Mouse (Mus musculus): ENCODE results near the gene Slc23a4. TPM values are rescaled to one million over a fixed set of nuclear protein-coding genes. Genes with fewer than 3 reads are reported as not detected.

Gene Slc23a4
- polyA plus RNA-seq, 1 experiment, result not detected

DNA sequence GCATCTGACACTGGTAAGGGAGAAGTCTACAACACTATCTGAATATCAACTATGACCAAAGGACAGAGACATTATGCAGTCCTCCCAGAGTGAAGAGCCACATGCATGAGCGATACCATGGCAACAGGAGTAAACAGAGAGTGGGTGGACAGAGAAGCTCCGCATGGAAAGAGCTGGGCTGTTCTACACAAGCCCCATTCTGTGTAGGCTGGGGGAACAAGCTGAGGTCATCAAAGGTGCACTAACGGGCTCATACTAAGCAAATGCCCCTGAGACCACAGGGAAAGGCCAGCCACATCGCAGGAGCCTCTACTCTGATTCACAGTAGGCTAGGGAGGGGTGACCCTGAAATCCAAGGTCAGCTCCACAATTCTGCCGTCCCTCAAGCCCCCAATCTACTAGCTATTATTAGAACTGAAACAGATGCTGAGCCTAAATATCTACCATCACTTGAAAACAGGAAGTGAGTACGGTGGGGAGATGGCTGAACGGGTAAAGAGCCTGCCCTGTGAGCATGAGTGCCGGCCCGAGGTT lies 86.2 kb downstream of the Slc23a4 start:
- H3K9me3 ChIP-seq (ENCODE audit: control insufficient read depth, low read length), result no peaks in the 10 kb centered on the region
- H3K4me1 ChIP-seq (ENCODE audit: control insufficient read depth), result peaks cover 50% of the 10 kb centered on the region
- peaks cover 99% of the 10 kb centered on the region for H3K36me3 ChIP-seq (ENCODE audit: control insufficient read depth)
- H3K4me3 ChIP-seq (replicated peaks), result no peak overlapping the region
- no peak for TF ChIP-seq GATA1 (IDR thresholded peaks at IDR 0.05; ENCODE audit: low read length)
- TF ChIP-seq TAL1 (IDR thresholded peaks at IDR 0.05; ENCODE audit: low read length), result no peak
- H3K27me3 ChIP-seq (ENCODE audit: control insufficient read depth), result no peaks in the 10 kb centered on the region

DNA sequence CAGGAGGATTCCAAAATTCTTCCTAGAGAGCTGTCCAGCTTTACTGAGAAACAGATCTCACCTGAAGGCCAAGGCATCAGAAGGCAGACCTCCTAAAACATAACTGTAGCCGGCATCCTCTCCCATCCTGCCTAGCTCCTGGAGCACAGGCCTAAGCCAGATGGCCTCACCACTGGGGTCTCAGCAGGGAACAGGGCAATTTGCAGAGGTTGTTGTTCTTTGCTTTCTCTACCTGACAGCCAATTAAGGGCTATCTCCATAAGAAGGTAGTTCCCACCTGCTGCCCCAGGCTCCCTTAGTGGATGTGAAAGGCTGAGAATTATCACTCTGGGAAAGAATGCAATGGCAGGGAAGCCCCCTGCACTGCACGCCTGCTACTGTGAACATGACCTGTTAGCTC lies 87.2 kb downstream of the Slc23a4 start:
- peaks cover 40% of the 10 kb centered on the region for H3K4me1 ChIP-seq (ENCODE audit: control insufficient read depth)
- peaks cover 99% of the 10 kb centered on the region for H3K36me3 ChIP-seq (ENCODE audit: control insufficient read depth)
- H3K9me3 ChIP-seq (ENCODE audit: control insufficient read depth, low read length), result no peaks in the 10 kb centered on the region
- no peak for TF ChIP-seq GATA1 (IDR thresholded peaks at IDR 0.05; ENCODE audit: low read length)
- TF ChIP-seq TAL1 (IDR thresholded peaks at IDR 0.05; ENCODE audit: low read length), result no peak
- H3K27me3 ChIP-seq (ENCODE audit: control insufficient read depth), result no peaks in the 10 kb centered on the region
- no peak overlapping the region for H3K4me3 ChIP-seq (replicated peaks)

DNA sequence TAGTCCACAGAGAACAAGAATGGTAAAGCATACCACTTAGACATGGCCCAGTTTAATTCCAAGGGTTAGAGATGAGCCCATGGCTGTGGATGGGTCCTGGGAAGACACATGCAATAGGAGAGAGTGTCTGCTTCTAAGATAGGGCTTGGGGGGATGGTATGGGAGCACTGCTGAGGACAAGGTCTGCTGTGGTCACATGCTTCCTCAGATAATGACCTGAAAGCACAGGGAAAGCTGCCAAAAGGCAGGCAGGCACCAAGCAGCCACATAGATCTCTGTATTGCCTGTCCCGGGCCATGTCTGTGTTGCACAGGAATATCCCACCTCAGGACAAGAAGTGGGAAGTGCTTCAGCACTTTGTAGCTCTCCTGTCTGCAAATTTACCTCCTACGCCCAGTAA lies 89.1 kb downstream of the Slc23a4 start:
- Histone ChIP-seq H3K4me3 (replicated peaks) (no peak overlapping the region), H3K36me3 (ENCODE audit: control insufficient read depth) (peaks cover 99% of the 10 kb centered on the region), H3K27me3 (ENCODE audit: control insufficient read depth) (no peaks in the 10 kb centered on the region), H3K4me1 (ENCODE audit: control insufficient read depth) (peaks cover 28% of the 10 kb centered on the region), H3K9me3 (ENCODE audit: control insufficient read depth, low read length) (no peaks in the 10 kb centered on the region)
- no peak for TF ChIP-seq GATA1 (IDR thresholded peaks at IDR 0.05; ENCODE audit: low read length)
- TF ChIP-seq TAL1 (IDR thresholded peaks at IDR 0.05; ENCODE audit: low read length), result no peak

DNA sequence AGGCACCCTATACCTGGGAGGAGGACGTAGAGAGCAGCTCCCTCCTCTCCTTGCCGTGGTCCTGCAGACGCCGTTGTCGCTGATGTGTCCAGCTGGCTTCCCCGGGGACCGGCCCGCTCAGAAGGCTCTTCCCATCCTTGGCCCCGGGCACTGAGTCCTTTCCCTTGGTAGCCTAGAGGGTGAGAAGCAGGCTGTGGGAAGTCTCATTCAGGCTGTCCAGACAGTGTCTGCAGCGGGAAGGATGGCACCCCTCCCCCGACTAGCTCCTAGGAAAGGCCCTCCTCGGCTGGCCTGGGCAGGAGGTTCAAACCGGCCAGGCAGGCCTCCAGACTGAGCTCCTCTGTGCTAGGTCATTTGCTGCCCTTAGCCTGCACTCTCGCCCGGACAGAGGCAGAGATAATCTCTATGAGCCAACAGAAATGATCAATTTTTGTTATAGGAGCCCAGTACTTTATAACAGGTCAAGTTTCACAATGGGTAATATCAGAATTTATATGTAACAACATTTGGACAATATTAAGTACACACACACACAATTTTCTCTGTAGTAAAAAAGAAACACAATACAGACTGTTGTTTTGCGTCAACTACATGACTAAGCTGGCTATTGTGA lies 91.9 kb downstream of the Slc23a4 start:
- TF ChIP-seq TAL1 (IDR thresholded peaks at IDR 0.05; ENCODE audit: low read length) (no peak), GATA1 (IDR thresholded peaks at IDR 0.05; ENCODE audit: low read length) (no peak)
- Histone ChIP-seq H3K27me3 (ENCODE audit: control insufficient read depth) (no peaks in the 10 kb centered on the region), H3K36me3 (ENCODE audit: control insufficient read depth) (peaks cover 98% of the 10 kb centered on the region), H3K4me1 (ENCODE audit: control insufficient read depth) (peaks cover 10% of the 10 kb centered on the region), H3K4me3 (replicated peaks) (no peak overlapping the region), H3K9me3 (ENCODE audit: control insufficient read depth, low read length) (no peaks in the 10 kb centered on the region)

DNA sequence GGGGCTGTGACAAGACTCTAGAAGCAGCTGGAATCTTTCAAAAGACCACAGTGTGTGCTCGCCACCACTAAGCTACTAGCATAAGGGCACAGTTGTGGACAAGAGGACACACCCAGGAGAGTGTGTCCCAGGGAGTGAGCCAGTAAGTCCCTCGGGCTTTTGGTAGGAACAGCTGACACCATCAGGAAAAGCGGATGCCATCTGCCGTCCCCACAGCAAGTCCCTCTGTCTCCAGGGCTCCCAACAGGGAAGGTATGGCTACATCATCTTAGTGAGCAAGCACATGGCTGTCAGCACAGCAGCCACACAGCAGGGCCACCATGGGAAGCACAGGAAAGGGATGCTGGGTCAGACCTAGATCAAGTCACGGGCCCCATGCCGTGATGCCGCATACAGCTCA lies 92.6 kb downstream of the Slc23a4 start:
- H3K4me3 ChIP-seq (replicated peaks), result no peak overlapping the region
- no peaks in the 10 kb centered on the region for H3K27me3 ChIP-seq (ENCODE audit: control insufficient read depth)
- H3K4me1 ChIP-seq (ENCODE audit: control insufficient read depth), result peaks cover 10% of the 10 kb centered on the region
- TF ChIP-seq TAL1 (IDR thresholded peaks at IDR 0.05; ENCODE audit: low read length), result no peak
- TF ChIP-seq GATA1 (IDR thresholded peaks at IDR 0.05; ENCODE audit: low read length), result no peak
- H3K9me3 ChIP-seq (ENCODE audit: control insufficient read depth, low read length), result no peaks in the 10 kb centered on the region
- peaks cover 98% of the 10 kb centered on the region for H3K36me3 ChIP-seq (ENCODE audit: control insufficient read depth)

Other genes with a start within 250 kb of the Slc23a4 start
- gene Agbl3, start 208.0 kb downstream of the Slc23a4 start, polyA plus RNA-seq (2012), result 0.25 and 0.29 TPM in 2 replicates
- 0.01 TPM in 1 of 2 replicates, not detected in the other for gene Tmem140, start 125.3 kb downstream of the Slc23a4 start, polyA plus RNA-seq (2012)
- 0.88 and 1.4 TPM in 2 replicates for gene Cyren, start 110.3 kb downstream of the Slc23a4 start, polyA plus RNA-seq (2012)
- gene Wdr91, start 77.5 kb downstream of the Slc23a4 start, polyA plus RNA-seq (2012), result 6.8 and 7.5 TPM in 2 replicates
- not detected in 2 replicates for gene Stra8, start 68.2 kb downstream of the Slc23a4 start, polyA plus RNA-seq (2012)
- gene Cnot4, start 145.3 kb upstream of the Slc23a4 start, polyA plus RNA-seq (2012), result 0.46 and 0.74 TPM in 2 replicates
- 0.25 and 0.31 TPM in 2 replicates for gene Nup205, start 189.0 kb upstream of the Slc23a4 start, polyA plus RNA-seq (2012)